Mouse (Mus musculus): Measurements from ENCODE around the gene Atrnl1. TPM values are rescaled to one million over a fixed set of nuclear protein-coding genes. Genes with fewer than 3 reads are reported as not detected.

The Atrnl1 gene
- polyA plus RNA-seq, 1 experiment from 2014 or later, result 7.8 TPM

- Histone ChIP-seq H3K27ac (replicated peaks; ENCODE audit: low read depth, low read length) (no peak overlapping the region), H3K9ac (replicated peaks; ENCODE audit: low read length) (no peak overlapping the region), H3K9me3 (replicated peaks; ENCODE audit: control insufficient read depth, low read length) (no peaks in the 10 kb centered on the region), H3K36me3 (replicated peaks; ENCODE audit: control insufficient read depth, insufficient read depth, low read depth, low read length) (no peaks in the 10 kb centered on the region), H3K4me3 (ENCODE audit: low read depth, low read length) (no peak overlapping the region), H3K27me3 (ENCODE audit: control insufficient read depth, insufficient read depth, low read length) (no peaks in the 10 kb centered on the region), H3K4me2 (ENCODE audit: low read depth, low read length) (no peak overlapping the region), H3K4me1 (ENCODE audit: control insufficient read depth, insufficient read depth, low read length) (no peaks in the 10 kb centered on the region)
- ATAC-seq (replicated peaks; ENCODE audit: insufficient number of reproducible peaks, low FRiP score, low TSS enrichment, low read depth) (no peak), DNase-seq (ENCODE audit: low spot score) (no peak)
- WGBS, result 87% methylated on average over 4 of the region's 4 CpGs
These were observed 489.5 kb downstream of the Atrnl1 start for GRCm38 (mm10) chr19:58100381-58100780.

- H3K27me3 ChIP-seq (ENCODE audit: control insufficient read depth, insufficient read depth, low read length), result no peaks in the 10 kb centered on the region
- no peaks in the 10 kb centered on the region for H3K36me3 ChIP-seq (replicated peaks; ENCODE audit: control insufficient read depth, insufficient read depth, low read depth, low read length)
- no peaks in the 10 kb centered on the region for H3K9me3 ChIP-seq (replicated peaks; ENCODE audit: control insufficient read depth, low read length)
- H3K4me3 ChIP-seq (ENCODE audit: low read depth, low read length), result no peak overlapping the region
- H3K9ac ChIP-seq (replicated peaks; ENCODE audit: low read length), result no peak overlapping the region
- ATAC-seq (replicated peaks; ENCODE audit: insufficient number of reproducible peaks, low FRiP score, low TSS enrichment, low read depth) (no peak), DNase-seq (ENCODE audit: low spot score) (no peak)
- no peak overlapping the region for H3K4me2 ChIP-seq (ENCODE audit: low read depth, low read length)
- 53% methylated on average over 7 of the region's 7 CpGs for WGBS
- H3K27ac ChIP-seq (replicated peaks; ENCODE audit: low read depth, low read length), result no peak overlapping the region
- no peaks in the 10 kb centered on the region for H3K4me1 ChIP-seq (ENCODE audit: control insufficient read depth, insufficient read depth, low read length)
These were observed 493.7 kb downstream of the Atrnl1 start for GRCm38 (mm10) chr19:58104544-58104943.

GRCm38 (mm10) chr19:58107632-58108031, 496.8 kb downstream of the Atrnl1 start:
- Histone ChIP-seq H3K27me3 (ENCODE audit: control insufficient read depth, insufficient read depth, low read length) (no peaks in the 10 kb centered on the region), H3K9ac (replicated peaks; ENCODE audit: low read length) (no peak overlapping the region), H3K27ac (replicated peaks; ENCODE audit: low read depth, low read length) (no peak overlapping the region), H3K36me3 (replicated peaks; ENCODE audit: control insufficient read depth, insufficient read depth, low read depth, low read length) (no peaks in the 10 kb centered on the region), H3K4me1 (ENCODE audit: control insufficient read depth, insufficient read depth, low read length) (peaks cover 2% of the 10 kb centered on the region; the same call in 1 of the 2 replicates), H3K9me3 (replicated peaks; ENCODE audit: control insufficient read depth, low read length) (no peaks in the 10 kb centered on the region), H3K4me3 (ENCODE audit: low read depth, low read length) (no peak overlapping the region), H3K4me2 (ENCODE audit: low read depth, low read length) (no peak overlapping the region)
- WGBS, result 50% methylated on average over 10 of the region's 10 CpGs
- ATAC-seq (replicated peaks; ENCODE audit: insufficient number of reproducible peaks, low FRiP score, low TSS enrichment, low read depth) (no peak), DNase-seq (ENCODE audit: low spot score) (peak; percentile 24)

- no peak overlapping the region for H3K4me3 ChIP-seq (ENCODE audit: low read depth, low read length)
- no peaks in the 10 kb centered on the region for H3K27me3 ChIP-seq (ENCODE audit: control insufficient read depth, insufficient read depth, low read length)
- H3K4me2 ChIP-seq (ENCODE audit: low read depth, low read length), result no peak overlapping the region
- H3K27ac ChIP-seq (replicated peaks; ENCODE audit: low read depth, low read length), result no peak overlapping the region
- no peaks in the 10 kb centered on the region for H3K9me3 ChIP-seq (replicated peaks; ENCODE audit: control insufficient read depth, low read length)
- peaks cover 2% of the 10 kb centered on the region; the same call in 1 of the 2 replicates for H3K4me1 ChIP-seq (ENCODE audit: control insufficient read depth, insufficient read depth, low read length)
- no peak for ATAC-seq (replicated peaks; ENCODE audit: insufficient number of reproducible peaks, low FRiP score, low TSS enrichment, low read depth)
- WGBS, result 96% methylated on average over 3 of the region's 3 CpGs
- DNase-seq (ENCODE audit: low spot score), result no peak
- H3K9ac ChIP-seq (replicated peaks; ENCODE audit: low read length), result no peak overlapping the region
- no peaks in the 10 kb centered on the region for H3K36me3 ChIP-seq (replicated peaks; ENCODE audit: control insufficient read depth, insufficient read depth, low read depth, low read length)
These were observed 499.7 kb downstream of the Atrnl1 start for GRCm38 (mm10) chr19:58110491-58110890.

GRCm38 (mm10) chr19:58111291-58111690, 500.5 kb downstream of the Atrnl1 start:
- Histone ChIP-seq H3K36me3 (replicated peaks; ENCODE audit: control insufficient read depth, insufficient read depth, low read depth, low read length) (no peaks in the 10 kb centered on the region), H3K27me3 (ENCODE audit: control insufficient read depth, insufficient read depth, low read length) (no peaks in the 10 kb centered on the region), H3K27ac (replicated peaks; ENCODE audit: low read depth, low read length) (no peak overlapping the region), H3K4me1 (ENCODE audit: control insufficient read depth, insufficient read depth, low read length) (peaks cover 2% of the 10 kb centered on the region; the same call in 1 of the 2 replicates), H3K9me3 (replicated peaks; ENCODE audit: control insufficient read depth, low read length) (no peaks in the 10 kb centered on the region), H3K4me3 (ENCODE audit: low read depth, low read length) (no peak overlapping the region), H3K4me2 (ENCODE audit: low read depth, low read length) (no peak overlapping the region), H3K9ac (replicated peaks; ENCODE audit: low read length) (no peak overlapping the region)
- WGBS, result 91% methylated on average over 6 of the region's 6 CpGs
- ATAC-seq (replicated peaks; ENCODE audit: insufficient number of reproducible peaks, low FRiP score, low TSS enrichment, low read depth) (no peak), DNase-seq (ENCODE audit: low spot score) (no peak)

- no peak for ATAC-seq (replicated peaks; ENCODE audit: insufficient number of reproducible peaks, low FRiP score, low TSS enrichment, low read depth)
- no peaks in the 10 kb centered on the region for H3K36me3 ChIP-seq (replicated peaks; ENCODE audit: control insufficient read depth, insufficient read depth, low read depth, low read length)
- no peak overlapping the region for H3K4me2 ChIP-seq (ENCODE audit: low read depth, low read length)
- no peaks in the 10 kb centered on the region for H3K9me3 ChIP-seq (replicated peaks; ENCODE audit: control insufficient read depth, low read length)
- H3K4me3 ChIP-seq (ENCODE audit: low read depth, low read length), result no peak overlapping the region
- no peak overlapping the region for H3K9ac ChIP-seq (replicated peaks; ENCODE audit: low read length)
- H3K27me3 ChIP-seq (ENCODE audit: control insufficient read depth, insufficient read depth, low read length), result no peaks in the 10 kb centered on the region
- 57% methylated on average over 5 of the region's 5 CpGs for WGBS
- H3K27ac ChIP-seq (replicated peaks; ENCODE audit: low read depth, low read length), result no peak overlapping the region
- H3K4me1 ChIP-seq (ENCODE audit: control insufficient read depth, insufficient read depth, low read length), result peaks cover 2% of the 10 kb centered on the region; the same call in 1 of the 2 replicates
- no peak for DNase-seq (ENCODE audit: low spot score)
These were observed 501.3 kb downstream of the Atrnl1 start for GRCm38 (mm10) chr19:58112151-58112550.

GRCm38 (mm10) chr19:58113092-58113731, 502.4 kb downstream of the Atrnl1 start:
- no peak overlapping the region for H3K4me2 ChIP-seq (ENCODE audit: low read depth, low read length)

GRCm38 (mm10) chr19:58117595-58117994, 506.8 kb downstream of the Atrnl1 start:
- no peak overlapping the region for H3K4me3 ChIP-seq (ENCODE audit: low read depth, low read length)
- no peaks in the 10 kb centered on the region for H3K27me3 ChIP-seq (ENCODE audit: control insufficient read depth, insufficient read depth, low read length)
- WGBS, result 92% methylated on average over 6 of the region's 6 CpGs
- H3K27ac ChIP-seq (replicated peaks; ENCODE audit: low read depth, low read length), result no peak overlapping the region
- no peaks in the 10 kb centered on the region for H3K9me3 ChIP-seq (replicated peaks; ENCODE audit: control insufficient read depth, low read length)
- H3K4me1 ChIP-seq (ENCODE audit: control insufficient read depth, insufficient read depth, low read length), result peaks cover 3% of the 10 kb centered on the region
- no peak overlapping the region for H3K4me2 ChIP-seq (ENCODE audit: low read depth, low read length)
- no peak overlapping the region for H3K9ac ChIP-seq (replicated peaks; ENCODE audit: low read length)
- ATAC-seq (replicated peaks; ENCODE audit: insufficient number of reproducible peaks, low FRiP score, low TSS enrichment, low read depth) (no peak), DNase-seq (ENCODE audit: low spot score) (no peak)
- H3K36me3 ChIP-seq (replicated peaks; ENCODE audit: control insufficient read depth, insufficient read depth, low read depth, low read length), result no peaks in the 10 kb centered on the region

More at GRCm38 (mm10) chr19:58113092-58113731, 502.4 kb downstream of the Atrnl1 start:
- Histone ChIP-seq H3K27ac (replicated peaks; ENCODE audit: low read depth, low read length) (no peak overlapping the region), H3K4me1 (ENCODE audit: control insufficient read depth, insufficient read depth, low read length) (peaks cover 2% of the 10 kb centered on the region; the same call in 1 of the 2 replicates), H3K27me3 (ENCODE audit: control insufficient read depth, insufficient read depth, low read length) (no peaks in the 10 kb centered on the region), H3K9ac (replicated peaks; ENCODE audit: low read length) (no peak overlapping the region), H3K9me3 (replicated peaks; ENCODE audit: control insufficient read depth, low read length) (no peaks in the 10 kb centered on the region), H3K36me3 (replicated peaks; ENCODE audit: control insufficient read depth, insufficient read depth, low read depth, low read length) (no peaks in the 10 kb centered on the region), H3K4me3 (ENCODE audit: low read depth, low read length) (no peak overlapping the region)
- WGBS, result 73% methylated on average over 5 of the region's 5 CpGs
- ATAC-seq (replicated peaks; ENCODE audit: insufficient number of reproducible peaks, low FRiP score, low TSS enrichment, low read depth) (peak; percentile 97), DNase-seq (ENCODE audit: low spot score) (no peak)
